Mouse (Mus musculus) limb, embryonic 10.5 days (tissue): ENCODE data around the gene Astn1. TPM values are rescaled to one million over a fixed set of nuclear protein-coding genes. Genes with fewer than 3 reads are reported as not detected.

Experiments used
- DNase-seq: peaks from one replicate; pipeline ENCODE4 v3.0.0-alpha.2; 2017; ENCODE audit warnings: low spot score
- H3K27ac ChIP-seq: fragments of 300-500 bp; sonication (generic); 2 replicates; pipeline ENCODE4 v1.5.1; 2016; ENCODE audit warnings: mild to moderate bottlenecking
- H3K27me3 ChIP-seq: fragments of 300-500 bp; sonication (generic); 2 replicates; pipeline ENCODE4 v1.6.1; 2016; ENCODE audit warnings: low read depth, mild to moderate bottlenecking; ENCODE audit not compliant: poor library complexity, severe bottlenecking
- H3K36me3 ChIP-seq: fragments of 300-500 bp; sonication (generic); 2 replicates; pipeline ENCODE4 v1.6.1; 2016; ENCODE audit warnings: mild to moderate bottlenecking, moderate library complexity
- H3K4me1 ChIP-seq: fragments of 300-500 bp; sonication (generic); 2 replicates; pipeline ENCODE4 v1.6.1; 2016
- H3K4me3 ChIP-seq: fragments of 300-500 bp; sonication (generic); 2 replicates; pipeline ENCODE4 v1.5.1; 2016; ENCODE audit warnings: mild to moderate bottlenecking, moderate library complexity
- H3K9me3 ChIP-seq: fragments of 300-500 bp; sonication (generic); replicated peaks from 2 replicates; pipeline ENCODE4 v1.6.1; 2016; ENCODE audit warnings: mild to moderate bottlenecking
- WGBS: fragments of 180-500 bp; shearing (Covaris S2); methylation state at CpG from one replicate; pipeline ENCODE4 v1.1.7; 2016; 5-methylcytosine and 5-hydroxymethylcytosine counted together
- polyA plus RNA-seq: library from polyadenylated mRNA; unstranded; fragments of >200 nt; fragmentation: Nextera tagmentation; extraction: Ambion mirVana; gene quantifications from 2 replicates; pipeline ENCODE4 v1.2.1, GENCODE M21; 2016

Astn1 gene
- polyA plus RNA-seq, 1 experiment from 2014 or later = 2.8 TPM

DNA sequence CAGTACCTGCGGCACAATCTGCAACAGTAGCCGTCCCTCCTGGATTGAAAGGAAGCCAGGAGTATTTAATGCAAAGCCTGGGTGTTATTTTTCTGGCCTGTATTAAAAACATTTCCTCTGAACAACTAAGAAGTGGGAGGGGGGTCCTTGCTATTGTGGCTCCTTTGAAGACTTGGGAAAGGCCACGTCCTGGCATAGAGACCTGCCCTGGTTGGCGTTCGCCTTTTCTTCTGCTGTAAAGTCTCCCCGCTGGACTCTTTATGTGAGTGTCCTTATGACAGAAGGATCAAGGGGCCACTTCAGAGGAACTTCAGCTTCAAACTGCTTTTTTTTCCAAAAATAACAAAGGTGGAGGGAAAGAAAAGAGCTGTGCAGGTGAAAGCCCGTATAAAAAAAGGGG, 85.9 kb downstream of the Astn1 start:
- DNase-seq = no peak
- peaks cover 56% of the 10 kb centered on the region for H3K27me3 ChIP-seq
- 69% methylated on average over 7 of the region's 7 CpGs for WGBS

DNA sequence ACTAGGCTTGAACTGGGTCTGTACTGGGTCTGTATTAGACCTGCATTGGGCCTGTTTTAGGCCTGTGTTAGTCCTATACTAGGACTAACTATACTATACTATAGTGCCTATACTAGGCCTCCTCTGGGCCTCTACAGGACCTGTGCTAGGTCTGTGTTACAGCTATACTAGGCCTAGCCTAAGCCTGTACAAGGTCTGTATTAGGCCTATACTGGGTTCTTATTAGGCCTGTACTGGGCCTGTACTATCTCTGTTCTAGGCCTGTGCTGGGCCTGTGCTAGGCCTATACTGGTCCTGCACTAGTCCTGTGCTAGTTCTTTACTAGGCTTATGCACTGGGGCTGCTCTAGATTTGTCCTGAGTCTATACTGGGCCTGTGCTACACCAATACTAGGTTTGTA, 90.6 kb downstream of the Astn1 start:
- Histone ChIP-seq H3K9me3 (no peaks in the 10 kb centered on the region), H3K27ac (no peak overlapping the region), H3K4me1 (peaks cover 9% of the 10 kb centered on the region), H3K27me3 (peaks cover 19% of the 10 kb centered on the region; the same call in 1 of the 2 replicates), H3K36me3 (no peaks in the 10 kb centered on the region), H3K4me3 (no peak overlapping the region)
- DNase-seq = no peak

More for the DNA sequence above, 85.9 kb downstream of the Astn1 start:
- Histone ChIP-seq H3K27ac (no peak overlapping the region), H3K36me3 (no peaks in the 10 kb centered on the region), H3K9me3 (no peaks in the 10 kb centered on the region), H3K4me1 (peaks cover 12% of the 10 kb centered on the region), H3K4me3 (no peak overlapping the region)

- no peak for DNase-seq
- Histone ChIP-seq H3K27ac (no peak overlapping the region), H3K27me3 (peaks cover 12% of the 10 kb centered on the region; the same call in 1 of the 2 replicates), H3K4me1 (0 out of 2 replicates have a peak, but pooled peaks cover 3% of the 10 kb centered on the region), H3K4me3 (no peak overlapping the region), H3K36me3 (no peaks in the 10 kb centered on the region), H3K9me3 (no peaks in the 10 kb centered on the region)
- 90% methylated on average over 5 of the region's 5 CpGs for WGBS
These were observed 91.5 kb downstream of the Astn1 start for GRCm38 (mm10) chr1:158453587-158453986.

GRCm38 (mm10) chr1:158463975-158464374, 101.9 kb downstream of the Astn1 start:
- Histone ChIP-seq H3K27ac (no peak overlapping the region), H3K27me3 (no peaks in the 10 kb centered on the region), H3K9me3 (no peaks in the 10 kb centered on the region), H3K36me3 (no peaks in the 10 kb centered on the region), H3K4me3 (no peak overlapping the region), H3K4me1 (no peaks in the 10 kb centered on the region; the same call in 1 of the 2 replicates)
- 71% methylated on average over 6 of the region's 6 CpGs for WGBS
- peak; percentile 44 for DNase-seq

- WGBS = 61% methylated on average over 6 of the region's 6 CpGs
- H3K27me3 ChIP-seq = no peaks in the 10 kb centered on the region
- no peak overlapping the region for H3K4me3 ChIP-seq
- no peaks in the 10 kb centered on the region; the same call in 1 of the 2 replicates for H3K4me1 ChIP-seq
- no peaks in the 10 kb centered on the region for H3K36me3 ChIP-seq
- H3K27ac ChIP-seq = no peak overlapping the region
- no peak for DNase-seq
- no peaks in the 10 kb centered on the region for H3K9me3 ChIP-seq
These were observed 103.2 kb downstream of the Astn1 start for GRCm38 (mm10) chr1:158465286-158465685.

DNA sequence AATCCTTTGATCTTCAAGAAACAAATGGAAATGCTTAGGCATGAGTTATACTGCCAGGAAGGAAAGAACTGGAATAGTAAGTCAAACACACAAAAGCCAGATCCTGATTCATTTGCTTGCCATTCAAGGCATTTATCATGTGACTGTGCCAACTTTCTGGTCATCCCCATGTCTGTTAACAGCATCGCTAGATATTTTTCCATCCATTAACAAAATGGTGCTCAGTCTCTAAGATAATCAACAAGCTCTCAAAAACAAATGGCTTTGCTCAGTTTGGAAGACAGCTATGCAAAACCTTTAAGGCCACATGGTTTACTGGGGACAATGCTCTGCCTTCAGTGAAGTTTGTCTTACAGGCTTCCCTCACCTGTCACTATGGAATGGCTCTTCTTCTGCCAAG, 115.8 kb downstream of the Astn1 start:
- no peaks in the 10 kb centered on the region for H3K27me3 ChIP-seq
- H3K4me1 ChIP-seq = no peaks in the 10 kb centered on the region
- no peaks in the 10 kb centered on the region for H3K9me3 ChIP-seq
- DNase-seq = no peak
- no peak overlapping the region for H3K27ac ChIP-seq
- no peak overlapping the region for H3K4me3 ChIP-seq
- 96% methylated on average over 1 of the region's 1 CpGs for WGBS
- no peaks in the 10 kb centered on the region for H3K36me3 ChIP-seq

GRCm38 (mm10) chr1:158480285-158480684, 118.2 kb downstream of the Astn1 start:
- no peaks in the 10 kb centered on the region for H3K36me3 ChIP-seq
- no peak for DNase-seq
- no peaks in the 10 kb centered on the region for H3K9me3 ChIP-seq
- WGBS = 90% methylated on average over 6 of the region's 6 CpGs
- no peak overlapping the region for H3K27ac ChIP-seq
- H3K4me3 ChIP-seq = no peak overlapping the region
- H3K27me3 ChIP-seq = no peaks in the 10 kb centered on the region
- no peaks in the 10 kb centered on the region for H3K4me1 ChIP-seq

GRCm38 (mm10) chr1:158483733-158484132, 121.7 kb downstream of the Astn1 start:
- Histone ChIP-seq H3K4me1 (no peaks in the 10 kb centered on the region), H3K4me3 (no peak overlapping the region), H3K9me3 (no peaks in the 10 kb centered on the region), H3K27ac (no peak overlapping the region), H3K36me3 (no peaks in the 10 kb centered on the region), H3K27me3 (no peaks in the 10 kb centered on the region)
- 84% methylated on average over 2 of the region's 2 CpGs for WGBS
- DNase-seq = no peak

DNA sequence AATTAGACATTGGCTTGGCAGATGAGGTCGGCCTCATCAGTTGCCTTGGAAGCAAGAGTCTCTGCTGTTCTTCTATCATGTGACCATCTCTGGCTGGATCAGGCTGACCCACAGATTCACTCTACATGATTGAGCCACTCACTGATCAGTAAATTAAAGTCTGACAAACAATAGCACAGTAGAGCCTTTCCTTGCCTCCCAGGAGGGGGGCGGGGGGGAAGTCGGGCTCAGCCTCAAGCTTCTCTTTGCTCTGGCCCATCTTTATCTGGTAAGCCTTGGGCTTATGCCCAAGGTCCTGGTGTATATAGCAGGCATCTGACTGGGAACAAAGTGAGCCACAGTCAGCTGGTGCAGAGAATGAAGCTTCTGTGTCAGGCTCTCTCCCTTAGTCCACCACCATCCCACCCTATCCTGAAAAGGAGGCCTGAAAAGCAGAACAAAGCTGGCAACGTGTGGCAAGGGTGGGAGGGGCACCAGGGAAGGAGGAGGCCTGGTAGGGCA, 127.5 kb downstream of the Astn1 start:
- no peak overlapping the region for H3K27ac ChIP-seq
- H3K36me3 ChIP-seq = no peaks in the 10 kb centered on the region
- H3K4me1 ChIP-seq = no peaks in the 10 kb centered on the region
- DNase-seq = no peak
- H3K4me3 ChIP-seq = no peak overlapping the region
- H3K9me3 ChIP-seq = no peaks in the 10 kb centered on the region
- 57% methylated on average over 4 of the region's 4 CpGs for WGBS
- H3K27me3 ChIP-seq = no peaks in the 10 kb centered on the region

DNA sequence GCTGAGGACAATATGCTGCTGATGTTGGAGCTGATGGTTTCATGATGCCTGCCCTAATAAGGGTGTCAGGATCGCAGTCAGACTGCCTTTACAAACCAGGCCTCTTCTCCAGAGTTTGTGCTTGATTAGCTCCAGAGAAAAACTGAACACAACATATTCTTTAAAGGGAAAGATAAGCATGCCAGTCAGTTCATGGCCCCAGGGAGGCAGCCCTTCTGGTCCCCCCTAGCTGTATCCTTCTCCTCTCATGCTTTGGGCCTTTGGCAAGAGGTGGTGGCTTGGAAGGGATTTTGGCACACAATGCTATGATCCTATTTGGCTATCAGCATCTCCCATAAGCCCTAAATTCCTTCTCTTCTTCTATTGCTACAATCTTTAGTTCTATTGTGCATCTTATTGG, 128.1 kb downstream of the Astn1 start:
- Histone ChIP-seq H3K9me3 (no peaks in the 10 kb centered on the region), H3K4me1 (no peaks in the 10 kb centered on the region), H3K27ac (no peak overlapping the region), H3K4me3 (no peak overlapping the region), H3K36me3 (no peaks in the 10 kb centered on the region), H3K27me3 (no peaks in the 10 kb centered on the region)
- WGBS = 77% methylated on average over 1 of the region's 1 CpGs
- no peak for DNase-seq

GRCm38 (mm10) chr1:158493289-158493688, 131.2 kb downstream of the Astn1 start:
- Histone ChIP-seq H3K27ac (no peak overlapping the region), H3K36me3 (no peaks in the 10 kb centered on the region), H3K9me3 (no peaks in the 10 kb centered on the region), H3K4me1 (no peaks in the 10 kb centered on the region), H3K4me3 (no peak overlapping the region), H3K27me3 (no peaks in the 10 kb centered on the region)
- DNase-seq = no peak
- WGBS = 84% methylated on average over 3 of the region's 3 CpGs

DNA sequence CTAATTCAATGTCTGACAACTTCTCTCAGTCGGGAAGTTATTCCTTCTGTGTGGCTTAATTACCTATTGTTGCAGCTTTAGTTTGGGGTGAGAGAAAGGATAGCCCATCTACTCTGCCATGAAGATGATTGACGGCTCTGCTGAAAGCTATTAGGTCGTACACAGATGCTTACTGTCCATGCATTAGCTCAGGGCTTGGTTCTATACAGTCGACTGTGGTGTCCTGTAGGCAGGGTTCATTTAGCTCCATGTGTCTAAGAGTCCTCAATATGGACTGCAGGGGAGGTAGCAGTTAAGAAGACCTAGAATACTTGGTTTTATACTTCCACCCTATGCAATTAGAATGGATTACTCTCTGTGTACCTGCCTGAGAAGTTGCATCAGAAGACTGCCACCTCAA, 138.1 kb downstream of the Astn1 start:
- DNase-seq = no peak
- H3K36me3 ChIP-seq = no peaks in the 10 kb centered on the region
- H3K4me3 ChIP-seq = no peak overlapping the region
- WGBS = 67% methylated on average over 4 of the region's 4 CpGs
- no peak overlapping the region for H3K27ac ChIP-seq
- H3K4me1 ChIP-seq = no peaks in the 10 kb centered on the region
- no peaks in the 10 kb centered on the region for H3K9me3 ChIP-seq
- H3K27me3 ChIP-seq = no peaks in the 10 kb centered on the region

DNA sequence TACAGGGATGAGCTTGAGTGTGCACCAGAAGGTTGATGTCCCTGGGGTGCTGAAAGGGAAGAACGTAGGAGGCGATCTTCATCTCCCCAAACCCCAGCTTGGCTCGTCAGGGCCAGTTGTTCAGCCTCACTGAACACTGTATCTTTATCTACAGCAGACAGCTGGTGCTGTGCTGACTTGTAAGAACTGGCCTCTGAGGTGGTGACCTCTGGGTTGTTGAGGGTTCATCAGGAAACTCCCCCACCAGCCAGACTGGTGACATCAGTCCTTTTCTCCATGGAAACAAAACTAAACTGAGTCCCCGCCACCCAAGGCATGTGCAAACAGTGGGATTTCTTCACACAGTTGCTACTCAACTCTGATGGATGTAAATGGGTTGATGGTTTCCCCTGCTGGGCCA, 138.9 kb downstream of the Astn1 start:
- DNase-seq = no peak
- no peaks in the 10 kb centered on the region for H3K36me3 ChIP-seq

GRCm38 (mm10) chr1:158507610-158508009, 145.5 kb downstream of the Astn1 start:
- no peaks in the 10 kb centered on the region for H3K9me3 ChIP-seq
- H3K27me3 ChIP-seq = no peaks in the 10 kb centered on the region
- WGBS = 56% methylated on average over 3 of the region's 3 CpGs
- no peak overlapping the region for H3K4me3 ChIP-seq
- H3K27ac ChIP-seq = no peak overlapping the region
- H3K4me1 ChIP-seq = no peaks in the 10 kb centered on the region
- no peaks in the 10 kb centered on the region for H3K36me3 ChIP-seq
- no peak for DNase-seq

More for the DNA sequence above, 138.9 kb downstream of the Astn1 start:
- no peaks in the 10 kb centered on the region for H3K9me3 ChIP-seq
- 47% methylated on average over 4 of the region's 4 CpGs for WGBS
- no peaks in the 10 kb centered on the region for H3K27me3 ChIP-seq
- no peak overlapping the region for H3K27ac ChIP-seq
- H3K4me3 ChIP-seq = no peak overlapping the region
- no peaks in the 10 kb centered on the region for H3K4me1 ChIP-seq
